Mouse (Mus musculus) hematopoietic stem cell, adult 5-6 weeks (primary cell): ENCODE measurements around the gene Zfp36l2. TPM values are rescaled to one million over a fixed set of nuclear protein-coding genes. Genes with fewer than 3 reads are reported as not detected.

ENCODE experiments used
- ATAC-seq, 2 experiments: fragments of 125-278 bp in 1 of 2; replicated peaks in 1 of 2; 2 replicates each; pipeline ENCODE4 v1.8.0; 2016 to 2017; ENCODE audit warnings: inconsistent platforms in 2 of 2, mild to moderate bottlenecking in 2 of 2, moderate number of reproducible peaks in 2 of 2, low read depth in 1 of 2, moderate TSS enrichment in 1 of 2; ENCODE audit not compliant: low FRiP score in 2 of 2, poor library complexity in 2 of 2, severe bottlenecking in 2 of 2, insufficient read depth in 1 of 2, low TSS enrichment in 1 of 2
- total RNA-seq: library from RNA; stranded (forward); fragments of 172-1452, 232-1000 nt; gene quantifications from 2 replicates; pipeline ENCODE4 v1.2.3, GENCODE M21; 2017

The Zfp36l2 gene
- total RNA-seq, 1 experiment from 2014 or later: 297 TPM

- ATAC-seq: no peak
Observed at GRCm38 (mm10) chr17:84147183-84148108, 40.3 kb downstream of the Zfp36l2 start.

GRCm38 (mm10) chr17:84146458-84147182, 41.1 kb downstream of the Zfp36l2 start:
- no peak for ATAC-seq

GRCm38 (mm10) chr17:84145826-84146287, 41.9 kb downstream of the Zfp36l2 start:
- ATAC-seq: peak; percentile 52 to 57

GRCm38 (mm10) chr17:84144762-84145599, 42.8 kb downstream of the Zfp36l2 start:
- no peak for ATAC-seq

GRCm38 (mm10) chr17:84144130-84144529, 43.6 kb downstream of the Zfp36l2 start:
- ATAC-seq: no peak

- no peak for ATAC-seq
Observed at GRCm38 (mm10) chr17:84143219-84143844, 44.4 kb downstream of the Zfp36l2 start.

GRCm38 (mm10) chr17:84141691-84142090, 46.1 kb downstream of the Zfp36l2 start:
- ATAC-seq: peak; percentile 34 to 40

- ATAC-seq: peak; percentile 40 to 56
Observed at GRCm38 (mm10) chr17:84140822-84141507, 46.8 kb downstream of the Zfp36l2 start.

- ATAC-seq: no peak
Observed at GRCm38 (mm10) chr17:84137393-84138171, 50.2 kb downstream of the Zfp36l2 start.

GRCm38 (mm10) chr17:84136669-84137392, 50.9 kb downstream of the Zfp36l2 start:
- no peak for ATAC-seq

- ATAC-seq: no peak
Observed at GRCm38 (mm10) chr17:84136217-84136616, 51.5 kb downstream of the Zfp36l2 start.

- peak in 1 of 2 experiments; percentile 34; a peak in 2 of 4 replicates for ATAC-seq
Observed at GRCm38 (mm10) chr17:84135243-84135642, 52.5 kb downstream of the Zfp36l2 start.
